Mouse (Mus musculus): ENCODE data around the gene Tbc1d22a.

Tbc1d22a gene

DNA sequence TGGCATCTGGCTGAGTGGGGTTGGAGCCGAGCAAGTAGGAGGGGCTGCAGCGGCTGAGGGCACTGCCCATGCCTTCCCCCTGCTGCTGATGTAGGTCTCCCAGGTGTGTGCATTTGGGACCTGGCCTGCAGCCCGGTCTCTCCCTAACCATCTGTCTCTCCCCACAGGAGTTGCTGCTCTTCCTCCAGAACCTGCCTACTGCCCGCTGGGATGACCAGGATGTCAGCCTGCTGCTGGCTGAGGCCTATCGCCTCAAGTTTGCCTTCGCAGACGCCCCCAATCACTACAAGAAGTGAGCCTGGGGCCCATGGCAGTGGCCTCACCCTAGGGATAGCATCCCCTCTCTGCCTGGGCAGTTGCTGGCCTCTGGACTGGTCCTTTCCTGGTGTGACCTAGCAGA, 282.4 kb downstream of the Tbc1d22a start:
- no peak for DNase-seq (ENCODE audit: low read depth, low spot score)

DNA sequence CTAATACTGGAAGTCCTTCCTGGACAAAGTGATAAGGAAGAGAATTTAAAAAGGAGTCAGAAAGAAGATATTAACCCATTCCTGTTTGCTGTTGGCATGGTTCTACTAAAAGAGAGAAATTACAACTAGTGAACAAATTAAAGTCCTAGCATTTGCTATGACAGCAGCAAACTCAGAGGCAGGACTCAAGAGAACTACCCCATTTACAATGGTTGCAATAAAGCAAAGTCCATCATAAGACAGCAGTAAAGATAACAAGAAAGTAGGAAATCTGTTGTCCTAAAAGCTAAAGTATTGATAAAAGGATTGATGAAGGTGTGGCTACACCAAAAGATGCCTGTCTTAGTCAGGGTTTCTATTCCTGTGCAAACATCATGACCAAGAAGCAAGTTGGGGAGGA, 286.3 kb downstream of the Tbc1d22a start:
- DNase-seq (ENCODE audit: low read depth, low spot score), result no peak

DNA sequence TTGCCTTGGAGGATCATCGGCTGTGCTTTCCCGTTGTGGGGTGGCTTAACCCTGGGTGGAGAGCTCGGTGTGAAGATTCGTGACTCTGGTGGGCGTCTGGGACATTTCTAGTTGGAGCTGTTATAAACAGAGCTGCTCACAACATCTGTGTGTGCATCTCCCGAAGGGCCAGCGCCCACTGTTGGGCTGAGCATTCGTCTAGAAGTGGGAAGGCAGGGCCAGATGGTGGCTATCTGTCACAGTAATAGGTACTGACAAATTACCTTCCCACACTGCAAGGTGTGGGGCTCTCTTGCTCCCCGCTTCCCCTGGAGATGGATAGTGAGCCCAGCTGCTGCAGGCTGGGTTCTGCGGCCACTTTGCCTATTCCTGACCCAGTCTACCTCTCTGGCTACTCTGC, 289.2 kb downstream of the Tbc1d22a start:
- DNase-seq (ENCODE audit: low read depth, low spot score), result no peak

DNA sequence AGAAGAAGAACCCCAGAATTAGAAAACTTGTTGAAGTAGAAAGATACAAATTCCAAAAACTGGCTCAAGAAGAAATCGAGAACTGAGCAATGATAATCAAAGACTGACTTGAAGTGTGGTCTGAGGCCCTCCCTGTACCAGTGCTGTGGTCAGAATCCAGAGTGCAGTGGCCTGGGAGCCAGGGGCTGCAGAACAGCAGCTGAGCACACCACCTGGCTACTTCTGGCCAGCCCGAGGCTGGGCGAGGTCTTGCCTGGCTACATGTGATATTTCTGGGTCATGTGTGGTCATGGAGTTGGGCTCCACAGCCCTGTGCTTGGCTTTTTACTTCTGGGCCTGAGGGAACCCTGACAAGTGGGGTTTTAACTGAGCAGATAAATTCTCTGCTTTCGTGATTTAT, 292.4 kb downstream of the Tbc1d22a start:
- no peak for DNase-seq (ENCODE audit: low read depth, low spot score)

DNA sequence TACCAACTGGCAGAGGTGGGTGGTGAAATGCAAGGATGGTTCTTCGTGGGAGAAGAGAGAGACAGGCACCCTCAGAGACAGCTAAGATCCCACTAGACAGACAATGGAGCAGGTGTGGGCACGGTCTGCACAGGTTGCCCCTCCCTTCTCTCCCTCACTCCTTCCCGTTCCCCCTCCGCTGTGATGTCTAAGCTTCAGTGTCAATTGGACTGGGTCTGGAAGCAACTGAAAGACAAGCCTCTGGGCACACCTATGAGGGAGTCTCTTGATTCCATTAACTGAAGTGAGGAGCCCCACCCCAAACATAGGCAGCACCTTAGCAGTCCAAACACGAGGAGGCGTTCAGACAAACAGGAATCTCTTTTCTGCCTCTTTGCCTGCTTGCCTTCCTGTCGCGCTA, 293.3 kb downstream of the Tbc1d22a start:
- no peak for DNase-seq (ENCODE audit: low read depth, low spot score)

DNA sequence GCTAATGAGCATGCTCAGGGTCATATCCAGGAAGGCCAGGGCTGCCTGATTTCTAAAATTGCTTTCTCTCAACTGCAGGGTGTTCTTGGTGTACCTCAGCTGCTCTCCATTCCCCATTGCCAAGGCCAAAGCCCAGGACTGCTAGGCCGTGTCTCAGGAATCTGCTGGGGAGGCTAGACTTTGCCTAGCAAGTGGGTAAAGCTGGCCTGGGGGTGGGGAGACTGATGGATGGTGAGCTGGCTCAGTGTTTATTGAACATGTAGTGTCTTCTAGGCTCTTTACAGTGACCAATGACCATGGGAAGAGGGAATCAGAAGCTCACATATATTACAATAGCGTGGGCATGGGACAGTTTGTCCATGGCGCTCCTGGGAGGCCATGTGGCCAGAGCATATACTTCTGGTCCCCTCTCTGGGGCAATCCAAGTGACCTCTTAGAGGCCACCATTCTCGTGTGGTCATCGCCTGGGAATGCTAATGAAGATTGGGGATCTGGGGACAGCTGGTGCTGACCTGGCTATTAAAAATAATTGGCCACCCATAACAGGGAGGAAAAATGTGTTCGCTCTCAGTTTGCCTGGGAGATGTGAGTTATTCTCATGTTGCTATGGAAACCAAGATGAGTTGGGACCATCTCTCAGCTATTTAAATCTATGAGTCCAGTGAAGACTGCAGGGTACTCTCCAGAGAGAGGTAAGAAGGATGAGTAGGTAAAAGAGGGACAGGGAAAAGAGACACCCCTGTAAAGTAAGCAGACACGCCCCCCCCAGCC, 294.3 kb downstream of the Tbc1d22a start:
- no peak for DNase-seq (ENCODE audit: low read depth, low spot score)

DNA sequence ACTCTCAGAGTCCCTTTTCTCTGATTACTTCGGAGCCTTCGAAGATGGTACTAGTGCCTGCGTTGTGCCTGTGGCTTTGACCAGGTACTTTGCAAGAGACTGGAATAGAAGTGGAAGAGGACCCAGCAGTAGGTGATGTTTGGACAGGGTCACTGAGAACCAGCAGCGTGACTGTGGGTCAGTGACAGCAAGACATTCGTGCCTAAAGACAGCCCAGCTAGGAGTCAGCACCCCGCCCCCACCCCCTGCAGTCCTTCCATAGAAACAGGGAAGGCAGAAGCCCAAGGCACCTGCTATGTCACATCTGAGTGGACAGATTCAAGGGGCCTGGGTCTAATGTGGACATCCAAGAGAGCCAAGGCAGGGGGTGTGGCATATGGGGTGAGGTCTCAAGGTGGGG, 295.3 kb downstream of the Tbc1d22a start:
- DNase-seq (ENCODE audit: low read depth, low spot score), result no peak

DNA sequence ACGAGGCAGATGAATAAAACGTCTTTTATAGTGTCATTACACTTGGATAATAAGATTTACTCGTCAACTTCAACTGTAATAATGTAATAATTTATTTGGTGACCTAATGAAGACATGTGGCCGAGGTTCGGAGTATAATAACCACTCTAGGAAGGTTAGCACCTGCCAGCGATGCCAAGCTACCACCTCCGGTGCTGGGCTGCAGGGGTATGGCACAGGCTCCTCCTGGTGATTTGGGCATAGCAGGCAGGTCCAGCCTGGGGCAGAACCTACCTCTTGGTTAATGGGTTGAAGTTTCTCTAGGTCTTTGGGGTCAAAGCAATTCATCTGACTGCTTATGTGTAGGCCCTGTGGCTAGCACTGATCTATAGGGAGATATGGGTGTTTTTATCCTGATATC, 296.9 kb downstream of the Tbc1d22a start:
- no peak for DNase-seq (ENCODE audit: low read depth, low spot score)

DNA sequence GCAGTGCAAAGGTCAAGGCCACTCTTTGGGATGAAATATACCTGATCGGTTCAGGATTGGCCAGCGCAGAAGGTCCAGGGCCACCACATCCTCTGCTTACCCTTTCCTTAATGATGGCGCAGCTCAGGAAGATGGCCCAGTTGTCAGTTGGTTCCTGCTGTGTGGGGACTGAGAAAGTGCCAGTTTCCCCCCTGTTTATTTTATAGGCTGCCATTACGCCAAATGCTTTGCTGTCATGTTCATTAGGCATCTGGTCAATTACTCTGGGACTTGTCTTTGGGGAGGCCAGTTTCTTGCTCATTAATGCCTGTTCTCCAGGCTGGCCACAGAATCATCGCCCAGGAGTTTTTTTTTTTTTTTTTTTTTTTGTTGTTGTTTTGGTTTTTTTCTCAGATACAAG, 299.1 kb downstream of the Tbc1d22a start:
- DNase-seq (ENCODE audit: low read depth, low spot score), result no peak

DNA sequence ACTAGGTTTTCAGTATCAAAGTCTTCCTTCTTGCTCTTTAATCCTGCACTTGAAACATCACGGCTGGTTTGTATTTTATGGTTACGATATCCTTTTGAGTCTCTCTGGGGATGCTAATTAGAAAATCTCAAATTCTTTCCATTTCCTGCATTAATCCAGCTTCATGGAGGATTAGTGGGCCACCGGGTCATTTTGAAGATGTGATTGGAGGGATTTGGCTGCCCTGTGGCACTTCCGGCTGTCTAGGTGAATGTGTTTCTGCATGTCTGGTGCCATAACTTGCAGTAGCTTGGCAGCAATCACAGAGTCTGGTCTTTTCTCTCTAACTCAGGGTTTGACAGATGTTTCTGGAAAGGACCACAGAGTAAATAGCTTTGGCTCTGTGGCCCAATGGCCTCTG, 305.9 kb downstream of the Tbc1d22a start:
- no peak for DNase-seq (ENCODE audit: low read depth, low spot score)

DNA sequence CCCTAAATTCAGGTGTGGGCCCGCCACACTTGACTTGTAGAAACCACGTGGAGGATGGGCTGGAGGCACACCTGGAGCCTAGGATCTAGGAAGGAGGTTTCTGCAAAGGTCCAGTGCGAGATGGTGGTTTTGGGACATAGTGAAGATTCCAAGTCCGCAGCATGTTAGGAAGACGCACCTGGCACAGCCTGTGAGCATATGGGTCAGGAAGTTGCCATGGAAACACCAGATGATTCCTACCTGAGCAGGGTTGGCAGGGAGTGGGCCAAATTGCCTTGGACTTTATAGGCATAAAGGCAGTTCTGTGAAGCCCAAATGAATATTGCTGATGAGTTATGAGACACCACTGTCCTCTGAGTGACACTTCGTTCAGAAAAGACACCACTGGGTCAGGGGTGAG, 321.1 kb downstream of the Tbc1d22a start:
- no peak for DNase-seq (ENCODE audit: low read depth, low spot score)

DNA sequence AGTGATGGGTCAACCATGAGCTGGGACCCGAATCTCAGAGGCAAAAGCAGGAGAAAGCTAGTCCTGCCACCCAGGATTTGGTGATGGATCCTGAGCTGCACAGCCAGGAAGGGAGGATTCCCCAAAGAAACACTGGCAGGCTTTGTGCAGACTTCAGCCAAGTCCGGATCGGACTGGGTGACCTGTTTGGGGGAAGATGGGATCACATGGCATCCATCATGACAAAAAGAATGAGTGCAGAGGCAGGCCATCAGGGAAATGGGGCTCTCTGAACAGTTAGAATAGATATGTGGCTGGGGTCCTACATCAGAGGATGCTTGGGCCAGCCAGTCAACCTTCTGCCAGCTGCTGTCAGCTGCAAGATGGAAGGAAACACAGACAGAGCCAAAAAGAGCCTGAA, 328.1 kb downstream of the Tbc1d22a start:
- DNase-seq (ENCODE audit: low read depth, low spot score), result no peak

DNA sequence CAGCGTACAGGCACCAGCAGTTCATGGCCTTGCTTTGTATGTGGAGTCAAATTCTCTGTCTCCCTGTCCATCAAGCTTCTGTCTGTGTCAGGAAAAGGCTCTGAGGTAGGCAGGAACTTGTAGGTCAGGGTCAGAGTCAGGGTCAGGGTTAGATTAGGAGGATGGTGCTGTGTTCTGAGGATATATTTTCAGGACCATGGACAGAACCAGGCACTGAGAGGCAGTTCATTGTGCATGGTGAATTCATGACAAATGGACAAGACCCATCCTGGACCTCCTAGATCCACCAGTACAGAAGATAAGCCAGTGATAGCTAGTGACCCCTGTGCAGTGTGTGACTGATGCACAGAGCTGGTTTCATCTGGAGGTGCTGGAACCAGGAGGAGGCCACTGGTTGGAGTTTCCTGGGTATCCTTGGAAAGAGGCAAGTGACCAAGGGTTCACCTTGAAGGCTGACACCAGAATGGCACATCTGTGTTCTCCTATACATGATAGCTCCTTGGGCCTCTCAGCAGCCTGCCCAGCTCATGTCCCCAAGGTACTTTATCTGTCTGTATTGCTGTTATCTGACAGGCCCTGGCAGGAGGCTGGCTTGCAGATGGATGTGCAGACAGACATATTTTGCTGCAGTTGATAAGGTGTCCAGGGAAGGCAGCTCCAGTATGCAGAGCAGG, 330.0 kb downstream of the Tbc1d22a start:
- DNase-seq (ENCODE audit: low read depth, low spot score), result no peak
